Mouse (Mus musculus) C2C12 (cell line): ENCODE measurements around the gene Trp53rkb.

ENCODE experiments used
- CEBPB ChIP-seq: IDR thresholded peaks from one replicate; pipeline ENCODE4 v1.6.1; 2011; ENCODE audit warnings: low read depth, mild to moderate bottlenecking, control low read depth, moderate library complexity
- CTCF ChIP-seq: IDR thresholded peaks from one replicate; pipeline ENCODE4 v1.5.1; 2011; ENCODE audit not compliant: control insufficient read depth, insufficient read depth, insufficient read length
- MAX ChIP-seq: IDR thresholded peaks from one replicate; pipeline ENCODE4 v1.6.1; 2011; ENCODE audit warnings: mild to moderate bottlenecking, control low read depth
- MYOD1 ChIP-seq: IDR thresholded peaks from one replicate; pipeline ENCODE4 v1.6.1; 2011; ENCODE audit warnings: low read depth; ENCODE audit not compliant: control insufficient read depth, insufficient read length
- MYOG ChIP-seq: IDR thresholded peaks from one replicate; pipeline ENCODE4 v1.6.1; 2011; ENCODE audit not compliant: control insufficient read depth, insufficient read length; ENCODE audit errors: extremely low read depth
- USF1 ChIP-seq: IDR thresholded peaks from one replicate; pipeline ENCODE4 v1.6.1; 2011; ENCODE audit warnings: low read depth, mild to moderate bottlenecking, control low read depth, moderate library complexity

DNA sequence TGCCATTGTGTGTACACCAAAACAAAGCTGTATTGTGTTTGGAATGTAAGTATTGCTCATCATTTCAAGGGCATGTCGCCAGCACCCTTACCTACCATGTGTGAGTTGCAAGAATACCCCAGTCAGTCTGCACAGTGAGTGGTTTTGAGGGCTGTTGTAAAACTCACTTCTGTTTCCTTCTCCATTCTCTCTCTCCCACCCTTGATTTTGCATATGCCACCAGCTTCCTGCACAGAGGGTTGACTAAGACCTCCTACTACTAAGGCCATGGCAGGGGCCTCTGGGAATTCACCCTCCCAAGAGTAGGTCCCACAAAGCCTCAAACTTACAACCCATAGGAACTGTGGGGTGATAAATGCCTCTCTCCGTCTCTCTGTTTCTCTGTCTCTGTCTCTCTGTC, 9.1 kb downstream of the Trp53rkb start:
- no peak for TF ChIP-seq CTCF
- TF ChIP-seq CEBPB, result no peak
- no peak for TF ChIP-seq MAX
- TF ChIP-seq USF1, result no peak
- TF ChIP-seq MYOD1, result no peak
- no peak for TF ChIP-seq MYOG
